Mouse (Mus musculus) cerebellum, adult 8-10 months (tissue): ENCODE measurements around the gene Apba1.
A peak's percentile ranks its signal among the peaks of the same experiment; 100 is the strongest.

Experiments used
- DNase-seq: peaks from one replicate; pipeline ENCODE4 v3.0.0; 2022

Apba1 gene

DNA sequence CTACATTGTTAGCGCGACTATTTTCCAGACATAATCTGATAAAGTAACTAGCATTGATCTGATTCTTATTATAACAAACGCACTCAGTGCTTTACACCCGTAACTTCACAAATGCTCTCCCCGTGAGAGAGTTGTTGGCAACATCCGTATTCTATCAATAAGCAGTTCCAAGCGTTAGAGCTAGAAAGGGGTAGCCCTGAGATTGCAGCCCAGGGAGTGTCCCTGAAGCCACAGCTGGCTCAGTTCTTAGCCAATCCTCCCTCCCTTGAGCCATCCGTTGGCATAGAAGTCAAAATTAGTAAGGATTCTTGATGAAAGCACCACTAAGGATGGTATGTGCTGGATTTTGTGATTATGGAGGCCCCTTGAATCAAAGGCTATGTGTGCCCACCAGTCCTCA, 48.7 kb downstream of the Apba1 start:
- no peak for DNase-seq

DNA sequence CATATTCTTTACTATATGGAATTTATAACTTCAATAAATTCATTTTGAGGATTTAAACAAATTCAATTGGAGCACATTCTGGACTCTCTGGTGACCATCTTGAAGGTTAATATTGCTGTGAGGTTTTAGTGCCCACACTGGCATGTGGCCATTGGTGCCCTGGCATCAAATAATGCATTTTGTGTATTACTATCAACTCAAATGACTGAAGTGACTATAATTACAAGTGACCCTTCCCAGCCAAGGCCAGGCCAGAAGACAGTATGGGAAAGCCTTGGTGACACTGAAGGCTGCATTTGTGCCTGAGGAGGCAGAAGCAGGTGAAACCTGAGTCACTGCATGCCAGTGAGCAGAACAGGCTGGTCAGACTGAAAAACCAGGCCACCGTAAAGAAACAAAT, 50.5 kb downstream of the Apba1 start:
- no peak for DNase-seq

DNA sequence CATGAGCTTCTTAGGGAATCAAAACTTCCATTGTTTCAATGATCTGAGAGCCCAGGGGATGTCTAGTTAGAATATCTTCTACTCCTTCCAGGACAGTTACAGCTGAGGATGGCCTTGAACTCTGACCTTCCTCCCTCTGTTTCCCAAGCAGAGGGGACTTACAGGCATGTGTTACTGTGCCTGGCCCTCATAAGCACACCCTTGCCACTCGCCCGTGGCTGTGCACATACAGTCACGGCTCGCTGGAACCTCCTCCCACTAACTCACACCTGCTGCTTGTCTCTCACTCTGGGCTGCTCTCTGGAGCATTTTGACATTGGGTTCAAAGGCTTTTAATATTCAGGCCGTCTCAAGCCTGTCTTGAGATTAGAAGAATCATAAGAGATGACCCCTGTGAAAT, 51.8 kb downstream of the Apba1 start:
- no peak for DNase-seq

DNA sequence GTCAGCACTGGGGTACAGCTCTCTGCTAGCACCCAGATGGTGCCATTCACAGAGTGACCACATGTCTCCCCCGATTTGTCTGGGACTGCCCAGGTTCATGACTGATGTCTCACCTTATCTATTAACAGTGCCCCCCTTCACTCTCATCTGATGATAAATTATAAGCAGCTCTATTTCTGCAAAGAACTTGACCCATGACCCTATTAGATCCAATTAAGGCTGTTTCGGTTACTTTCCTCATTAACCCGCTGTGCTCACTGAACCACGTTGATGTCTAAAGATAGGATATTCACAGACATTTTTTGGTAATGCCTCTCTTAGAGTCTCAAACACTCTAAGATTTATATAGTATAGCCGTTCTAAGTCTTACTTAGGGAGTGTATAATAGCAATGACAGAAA, 52.3 kb downstream of the Apba1 start:
- no peak for DNase-seq

- no peak for DNase-seq
These were observed 58.1 kb downstream of the Apba1 start for GRCm38 (mm10) chr19:23816762-23817161.

GRCm38 (mm10) chr19:23817196-23817595, 58.5 kb downstream of the Apba1 start:
- no peak for DNase-seq

DNA sequence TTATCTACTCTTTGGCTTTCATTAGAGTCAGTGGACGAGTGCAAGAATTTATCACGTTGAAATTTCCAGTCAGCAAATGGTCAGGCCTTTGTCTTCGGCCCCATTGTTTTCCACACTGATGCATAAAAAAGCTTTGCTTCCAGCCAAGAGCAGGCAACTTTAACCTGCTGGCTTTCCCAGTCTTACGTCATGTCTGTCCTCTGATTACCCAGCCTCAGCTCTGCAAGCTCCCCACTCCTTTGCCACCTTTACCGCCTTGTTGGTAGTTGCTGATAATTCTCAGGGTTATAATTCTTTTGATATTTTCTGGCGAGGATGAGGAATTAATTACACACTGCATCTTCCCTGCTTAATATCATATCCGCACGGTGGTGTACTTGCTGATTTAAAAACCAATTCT, 61.2 kb downstream of the Apba1 start:
- DNase-seq = no peak

DNA sequence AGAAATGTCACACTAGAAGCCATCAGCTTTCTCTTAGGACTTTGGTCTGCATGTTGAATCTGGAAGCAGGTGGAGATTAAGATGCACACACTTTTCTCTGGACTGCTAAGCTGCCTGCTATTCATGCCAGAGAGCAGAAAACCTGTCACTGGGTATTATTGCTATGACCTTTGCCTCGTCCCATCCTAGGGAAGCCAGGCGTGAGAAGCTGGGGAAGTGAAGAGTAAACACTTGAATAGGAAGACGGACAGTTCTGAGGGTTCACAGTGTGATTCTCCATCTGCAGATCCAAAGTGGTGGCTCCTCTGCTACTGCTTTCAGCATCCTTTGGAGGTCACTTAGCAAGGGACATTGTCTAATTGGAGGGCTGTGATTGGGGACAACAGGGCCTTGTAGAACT, 63.8 kb downstream of the Apba1 start:
- no peak for DNase-seq

GRCm38 (mm10) chr19:23823533-23823932, 64.8 kb downstream of the Apba1 start:
- no peak for DNase-seq

DNA sequence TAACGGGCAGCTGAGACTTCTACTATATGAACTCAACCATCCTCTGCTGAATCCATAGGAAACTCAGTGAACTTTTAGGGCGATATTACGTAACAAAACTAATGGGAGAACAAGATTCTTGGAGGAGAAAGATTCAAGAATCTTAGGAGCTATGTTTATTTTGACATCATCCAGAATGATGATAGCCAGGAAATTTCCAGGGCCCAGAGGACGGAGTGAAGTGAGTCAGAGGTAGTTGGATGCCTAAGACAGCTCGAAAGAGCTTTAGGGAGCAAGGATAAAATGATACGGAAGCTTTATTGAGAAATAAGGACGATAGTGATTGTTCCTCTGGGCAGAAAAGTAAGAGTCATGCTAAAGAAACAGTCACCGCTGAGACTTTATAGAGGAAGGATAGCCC, 67.6 kb downstream of the Apba1 start:
- DNase-seq = no peak

DNA sequence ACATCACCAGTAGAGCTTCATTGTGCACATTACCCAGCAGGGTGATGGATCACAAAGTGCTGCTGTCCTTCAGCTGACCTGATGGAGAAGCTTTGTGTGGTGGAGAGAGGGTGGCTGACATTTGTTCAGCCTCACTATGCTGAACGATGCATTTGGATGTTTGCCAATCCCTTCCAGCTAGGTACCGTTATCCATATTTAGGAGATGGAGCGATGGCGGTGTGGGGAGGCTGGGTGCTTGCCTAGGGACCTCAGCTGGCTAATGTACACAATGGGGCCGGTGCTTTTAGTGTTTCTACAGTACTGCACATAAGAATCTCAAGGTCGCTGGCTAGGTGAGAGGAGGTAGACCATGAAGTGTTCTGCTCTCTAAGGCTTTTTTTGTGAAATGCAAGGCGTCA, 72.1 kb downstream of the Apba1 start:
- DNase-seq = no peak

DNA sequence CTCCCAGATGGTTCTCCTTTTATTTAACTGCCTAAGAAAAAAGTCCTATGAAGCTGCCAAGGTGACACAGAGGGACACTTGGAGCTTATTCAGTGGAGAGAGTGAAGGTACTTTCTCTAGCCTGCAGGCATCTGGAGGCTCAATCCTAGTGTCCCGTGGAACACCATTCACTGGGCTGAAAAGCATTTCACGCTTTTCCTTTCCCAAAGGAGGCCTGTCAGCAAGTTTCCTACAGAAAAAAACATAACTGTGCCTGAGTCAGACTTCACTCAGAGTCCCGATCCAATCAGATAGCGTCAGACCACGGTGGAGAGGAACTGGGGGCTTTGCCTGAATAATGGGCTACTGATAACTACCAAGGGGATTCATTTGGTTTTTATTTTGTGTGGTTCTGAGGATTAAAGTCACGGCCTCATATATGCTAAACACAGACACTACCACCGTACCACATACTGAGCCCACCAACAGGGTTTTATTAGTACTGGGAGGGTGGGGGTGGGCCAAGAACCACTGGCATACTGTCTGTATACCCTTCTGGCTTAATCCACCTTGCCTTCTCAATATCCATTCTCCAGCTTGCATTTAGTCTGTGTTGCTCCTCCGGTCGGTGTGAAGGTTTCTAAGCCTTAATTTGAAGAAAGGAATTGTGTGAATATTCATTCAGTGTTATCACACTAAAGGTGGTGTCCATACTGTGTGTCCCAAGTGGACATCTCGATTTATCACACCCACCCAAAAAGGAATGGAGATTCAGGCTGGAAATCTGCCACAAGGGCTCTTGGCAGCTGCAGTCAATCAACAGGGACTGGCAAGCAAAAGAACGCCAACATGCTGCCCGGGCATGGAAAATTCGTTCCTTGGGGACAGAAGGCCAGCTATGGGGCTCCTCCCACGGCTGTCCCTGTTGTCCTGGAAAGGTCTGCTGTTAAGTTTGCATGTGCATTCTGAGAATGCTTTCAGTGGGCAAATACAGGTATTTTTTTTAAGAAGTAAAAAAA, 75.3 kb downstream of the Apba1 start:
- DNase-seq = peak; percentile 75

GRCm38 (mm10) chr19:23834721-23835120, 76.0 kb downstream of the Apba1 start:
- DNase-seq = no peak

- no peak for DNase-seq
These were observed 97.1 kb downstream of the Apba1 start for GRCm38 (mm10) chr19:23855832-23856231.

GRCm38 (mm10) chr19:23858091-23858490, 99.4 kb downstream of the Apba1 start:
- no peak for DNase-seq

GRCm38 (mm10) chr19:23858781-23859180, 100.1 kb downstream of the Apba1 start:
- DNase-seq = no peak

DNA sequence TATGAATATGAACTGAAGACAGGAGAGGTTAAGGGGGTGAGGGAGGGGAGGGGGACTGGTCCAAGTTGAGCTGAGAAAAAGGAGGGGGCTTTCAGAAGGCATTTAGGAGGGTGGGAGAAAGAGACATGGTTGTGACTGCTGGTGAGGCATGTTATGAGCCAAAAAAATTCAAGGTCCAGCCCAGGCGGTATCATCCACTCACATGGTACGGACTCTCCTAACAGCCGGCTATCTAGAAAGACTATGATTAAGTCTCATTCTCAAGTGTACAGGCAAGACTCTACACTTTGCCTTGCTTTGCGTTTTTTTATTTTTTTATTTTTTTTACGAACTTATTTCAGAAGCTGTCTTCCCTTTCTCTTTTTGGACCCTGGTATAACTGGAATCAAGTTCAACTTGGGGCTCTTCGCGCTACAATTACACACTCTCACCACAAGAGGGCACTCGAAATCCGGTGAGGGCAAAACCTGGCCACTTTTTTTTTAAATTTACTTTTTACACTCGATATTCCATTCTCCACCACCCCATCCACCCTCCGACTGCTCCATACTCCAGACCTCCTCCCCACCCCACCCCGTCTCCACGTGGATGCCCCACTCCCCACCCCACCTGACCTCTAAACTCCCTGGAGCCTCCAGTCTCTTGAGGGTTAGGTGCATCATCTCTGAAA, 101.6 kb downstream of the Apba1 start:
- DNase-seq = peak; percentile 49

GRCm38 (mm10) chr19:23862736-23863135, 104.0 kb downstream of the Apba1 start:
- DNase-seq = no peak

DNA sequence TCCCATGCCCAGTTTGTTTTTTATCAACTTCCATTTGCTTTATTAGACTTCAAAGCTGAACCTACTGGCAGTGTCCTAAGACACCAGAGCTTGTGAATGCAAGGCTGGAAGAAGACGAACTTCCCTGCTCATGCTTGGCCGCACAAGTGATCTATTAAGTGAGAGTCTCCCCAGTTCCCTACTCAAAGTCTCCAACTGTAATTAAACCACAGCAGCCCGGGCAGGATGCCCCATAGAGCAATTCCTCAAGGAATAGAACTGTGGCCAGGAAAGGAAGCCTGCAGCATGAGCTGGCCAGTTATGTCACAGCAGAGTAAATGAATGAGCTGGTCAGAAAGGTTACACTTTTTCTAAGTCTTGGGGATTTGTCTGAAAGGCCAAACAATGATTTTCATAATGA, 105.3 kb downstream of the Apba1 start:
- DNase-seq = no peak

DNA sequence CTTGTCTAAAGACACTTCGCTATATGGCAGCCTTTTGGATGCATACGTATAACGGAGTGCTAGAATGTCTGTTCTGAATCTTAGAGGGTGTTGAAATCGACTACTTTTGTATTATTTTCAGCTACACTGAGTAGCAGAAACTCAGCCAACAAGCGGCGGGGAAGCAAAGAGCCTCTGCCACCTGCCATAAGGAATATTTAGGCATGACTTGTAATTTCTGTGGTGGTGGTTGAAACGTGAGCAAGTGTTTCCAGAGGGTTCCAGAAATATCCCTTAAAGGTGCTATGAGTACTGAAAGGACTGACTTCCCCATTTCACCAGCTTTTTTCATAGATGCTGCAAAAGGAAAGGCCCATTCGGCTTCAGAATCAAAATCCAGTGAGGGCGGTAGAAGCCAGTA, 107.4 kb downstream of the Apba1 start:
- peak; percentile 58 for DNase-seq

DNA sequence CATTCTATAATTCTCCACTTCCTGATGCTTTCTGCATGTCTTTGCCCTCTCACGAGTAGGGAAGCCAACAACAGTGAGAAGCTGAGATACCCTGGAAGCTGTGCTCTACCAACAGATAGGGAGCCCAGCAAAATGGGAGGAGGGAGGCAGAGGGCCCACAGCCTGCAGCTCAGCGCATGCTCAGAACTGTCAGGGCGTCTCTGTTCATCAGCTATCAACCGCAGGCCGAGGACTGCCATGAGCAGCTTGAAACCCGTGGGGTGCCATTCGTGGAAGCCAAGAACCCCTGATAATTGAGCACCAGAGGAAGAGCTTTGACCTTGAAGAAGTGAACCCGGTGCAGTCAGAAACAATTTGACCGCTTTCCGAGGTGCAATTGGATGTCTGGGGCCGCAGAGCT, 108.4 kb downstream of the Apba1 start:
- DNase-seq = peak; percentile 83

GRCm38 (mm10) chr19:23867589-23867988, 108.9 kb downstream of the Apba1 start:
- no peak for DNase-seq

GRCm38 (mm10) chr19:23874502-23874901, 115.8 kb downstream of the Apba1 start:
- DNase-seq = no peak

- no peak for DNase-seq
These were observed 117.1 kb downstream of the Apba1 start for GRCm38 (mm10) chr19:23875819-23876218.
